Mouse (Mus musculus) A20 (cell line): Measurements from ENCODE around the gene Gm4744.
"Not testable (repeated sequence)": the region's sequence is repeated elsewhere in the genome, so short reads cannot be mapped to it uniquely, and the experiment has no call there.

Experiments used
- DNase-seq: peaks from one replicate; pipeline ENCODE4 v3.0.0-alpha.2; 2011; ENCODE audit warnings: low read depth, low spot score

Gm4744 gene

GRCm38 (mm10) chr6:40951770-40952169 is at the start of gene Gm4744:
Gm4744 (minus strand) TSS chr6:40951870.
- DNase-seq = no peak

- DNase-seq = not testable (repeated sequence)
These were observed 47.7 kb upstream of the Gm4744 start, which contains the start of gene Gm2663 for GRCm38 (mm10) chr6:40999379-40999778. Gm2663 (minus strand) TSS chr6:40999479.

- not testable (repeated sequence) for DNase-seq
These were observed 12.8 kb upstream of the Gm4744 start, which contains the start of gene 1810009J06Rik for GRCm38 (mm10) chr6:40964454-40964853. 1810009J06Rik (plus strand) TSS chr6:40964754.

GRCm38 (mm10) chr6:40953716-40954115 is 2.0 kb upstream of the Gm4744 start:
- DNase-seq = no peak

GRCm38 (mm10) chr6:40940457-40940856 is 11.2 kb downstream of the Gm4744 start, which contains the start of gene 1700074P13Rik:
1700074P13Rik (minus strand) TSS chr6:40940557.
- no peak for DNase-seq

GRCm38 (mm10) chr6:40919954-40920353 is 31.7 kb downstream of the Gm4744 start:
- no peak for DNase-seq

GRCm38 (mm10) chr6:40900287-40900686 is 51.4 kb downstream of the Gm4744 start, which contains the start of gene Prss58:
Prss58 (minus strand) TSS chr6:40900387.
- no peak for DNase-seq
